Mouse (Mus musculus) heart, embryonic 13.5 days (tissue): ENCODE measurements around the gene Atp2b2. TPM values are rescaled to one million over a fixed set of nuclear protein-coding genes. Genes with fewer than 3 reads are reported as not detected.

Experiments
- ATAC-seq: fragments of 200-750 bp; cut with Nextera tagmentation; 2 replicates; pipeline ENCODE4 v1.8.0; 2017; ENCODE audit warnings: moderate TSS enrichment; ENCODE audit not compliant: insufficient number of reproducible peaks, low FRiP score, low TSS enrichment; ENCODE audit errors: extremely low read depth
- H3K27ac ChIP-seq: fragments of 300-500 bp; sonication (generic); replicated peaks from 2 replicates; pipeline ENCODE4 v1.5.1; 2015; ENCODE audit warnings: moderate library complexity, mild to moderate bottlenecking, inconsistent platforms
- H3K27me3 ChIP-seq: fragments of 300-500 bp; sonication (generic); replicated peaks from 2 replicates; pipeline ENCODE4 v1.6.1; 2015; ENCODE audit warnings: mild to moderate bottlenecking, inconsistent platforms
- H3K36me3 ChIP-seq: fragments of 300-500 bp; sonication (generic); 2 replicates; pipeline ENCODE4 v1.6.1; 2015; ENCODE audit warnings: mild to moderate bottlenecking, inconsistent platforms
- H3K4me1 ChIP-seq: fragments of 300-500 bp; sonication (generic); 2 replicates; pipeline ENCODE4 v1.6.1; 2015; ENCODE audit warnings: inconsistent platforms
- H3K4me2 ChIP-seq: fragments of 300-500 bp; sonication (generic); 2 replicates; pipeline ENCODE4 v1.6.1; 2015; ENCODE audit warnings: inconsistent platforms, mild to moderate bottlenecking, moderate library complexity
- H3K4me3 ChIP-seq: fragments of 300-500 bp; sonication (generic); 2 replicates; pipeline ENCODE4 v1.5.1; 2015; ENCODE audit warnings: moderate library complexity, mild to moderate bottlenecking, inconsistent platforms
- H3K9ac ChIP-seq: fragments of 300-500 bp; sonication (generic); 2 replicates; pipeline ENCODE4 v1.6.1; 2015; ENCODE audit warnings: inconsistent platforms, mild to moderate bottlenecking, moderate library complexity
- H3K9me3 ChIP-seq: fragments of 300-500 bp; sonication (generic); 2 replicates; pipeline ENCODE4 v1.6.1; 2016; ENCODE audit warnings: inconsistent platforms
- WGBS: fragments of 180-500 bp; shearing (Covaris S2); methylation state at CpG from one replicate; pipeline ENCODE4 v1.1.7; 2015; ENCODE audit warnings: mixed read lengths; 5-methylcytosine and 5-hydroxymethylcytosine counted together
- polyA plus RNA-seq: library from polyadenylated mRNA; unstranded; fragments of >200 nt; fragmentation: Nextera tagmentation; extraction: Ambion mirVana; gene quantifications from 2 replicates; pipeline ENCODE4 v1.2.1, GENCODE M21; 2015

Gene Atp2b2
- polyA plus RNA-seq, 1 experiment from 2014 or later, result 0.07 TPM

- 49% methylated on average over 3 of the region's 3 CpGs for WGBS
- Histone ChIP-seq H3K27ac (no peak overlapping the region), H3K9me3 (no peaks in the 10 kb centered on the region), H3K4me3 (no peak overlapping the region), H3K36me3 (no peaks in the 10 kb centered on the region), H3K4me1 (0 out of 2 replicates have a peak, but pooled peaks cover 2% of the 10 kb centered on the region), H3K9ac (no peak overlapping the region), H3K4me2 (no peak overlapping the region), H3K27me3 (peaks cover 74% of the 10 kb centered on the region)
- no peak for ATAC-seq
Observed at GRCm38 (mm10) chr6:113889180-113889579, 153.2 kb downstream of the Atp2b2 start.

GRCm38 (mm10) chr6:113886886-113887285 is 155.5 kb downstream of the Atp2b2 start:
- no peak for ATAC-seq

GRCm38 (mm10) chr6:113884806-113885205 is 157.6 kb downstream of the Atp2b2 start:
- 64% methylated on average over 4 of the region's 4 CpGs for WGBS
- no peaks in the 10 kb centered on the region for H3K9me3 ChIP-seq
- no peaks in the 10 kb centered on the region for H3K36me3 ChIP-seq
- no peak overlapping the region for H3K4me2 ChIP-seq
- no peaks in the 10 kb centered on the region for H3K4me1 ChIP-seq
- H3K9ac ChIP-seq, result no peak overlapping the region
- H3K4me3 ChIP-seq, result no peak overlapping the region
- H3K27me3 ChIP-seq, result peaks cover 48% of the 10 kb centered on the region
- no peak overlapping the region for H3K27ac ChIP-seq
- ATAC-seq, result no peak

More at GRCm38 (mm10) chr6:113886886-113887285, 155.5 kb downstream of the Atp2b2 start:
- Histone ChIP-seq H3K9me3 (no peaks in the 10 kb centered on the region), H3K4me2 (no peak overlapping the region), H3K4me3 (no peak overlapping the region), H3K27me3 (peaks cover 61% of the 10 kb centered on the region), H3K9ac (no peak overlapping the region), H3K36me3 (no peaks in the 10 kb centered on the region), H3K4me1 (0 out of 2 replicates have a peak, but pooled peaks cover 2% of the 10 kb centered on the region), H3K27ac (no peak overlapping the region)

GRCm38 (mm10) chr6:113883225-113883624 is 159.2 kb downstream of the Atp2b2 start:
- Histone ChIP-seq H3K9me3 (no peaks in the 10 kb centered on the region), H3K4me1 (no peaks in the 10 kb centered on the region), H3K27ac (no peak overlapping the region), H3K27me3 (peaks cover 38% of the 10 kb centered on the region), H3K4me2 (no peak overlapping the region), H3K4me3 (no peak overlapping the region), H3K9ac (no peak overlapping the region), H3K36me3 (no peaks in the 10 kb centered on the region)
- WGBS, result 20% methylated on average over 9 of the region's 9 CpGs
- no peak for ATAC-seq

GRCm38 (mm10) chr6:113882396-113882795 is 160.0 kb downstream of the Atp2b2 start:
- Histone ChIP-seq H3K27me3 (peaks cover 31% of the 10 kb centered on the region), H3K27ac (no peak overlapping the region), H3K9me3 (no peaks in the 10 kb centered on the region), H3K9ac (no peak overlapping the region), H3K4me1 (no peaks in the 10 kb centered on the region), H3K4me2 (no peak overlapping the region), H3K4me3 (no peak overlapping the region), H3K36me3 (no peaks in the 10 kb centered on the region)
- no peak for ATAC-seq
- 52% methylated on average over 7 of the region's 7 CpGs for WGBS

- no peak for ATAC-seq
- no peak overlapping the region for H3K4me3 ChIP-seq
- no peak overlapping the region for H3K27ac ChIP-seq
- no peaks in the 10 kb centered on the region for H3K4me1 ChIP-seq
- H3K36me3 ChIP-seq, result no peaks in the 10 kb centered on the region
- 42% methylated on average over 10 of the region's 10 CpGs for WGBS
- no peak overlapping the region for H3K4me2 ChIP-seq
- H3K27me3 ChIP-seq, result peaks cover 24% of the 10 kb centered on the region
- no peak overlapping the region for H3K9ac ChIP-seq
- H3K9me3 ChIP-seq, result no peaks in the 10 kb centered on the region
Observed at GRCm38 (mm10) chr6:113881561-113882243, 160.7 kb downstream of the Atp2b2 start.

- no peaks in the 10 kb centered on the region for H3K9me3 ChIP-seq
- peaks cover 29% of the 10 kb centered on the region for H3K27me3 ChIP-seq
- H3K4me1 ChIP-seq, result no peaks in the 10 kb centered on the region
- 34% methylated on average over 3 of the region's 3 CpGs for WGBS
- no peak overlapping the region for H3K4me3 ChIP-seq
- no peaks in the 10 kb centered on the region for H3K36me3 ChIP-seq
- ATAC-seq, result no peak
- H3K9ac ChIP-seq, result no peak overlapping the region
- no peak overlapping the region for H3K4me2 ChIP-seq
- H3K27ac ChIP-seq, result no peak overlapping the region
Observed at GRCm38 (mm10) chr6:113879366-113879765, 163.0 kb downstream of the Atp2b2 start.

GRCm38 (mm10) chr6:113878510-113879128 is 163.8 kb downstream of the Atp2b2 start:
- no peak overlapping the region for H3K4me2 ChIP-seq
- no peak overlapping the region for H3K4me3 ChIP-seq
- no peaks in the 10 kb centered on the region for H3K4me1 ChIP-seq
- no peaks in the 10 kb centered on the region for H3K36me3 ChIP-seq
- no peak for ATAC-seq
- no peaks in the 10 kb centered on the region for H3K9me3 ChIP-seq
- H3K9ac ChIP-seq, result no peak overlapping the region
- WGBS, result 77% methylated on average over 8 of the region's 8 CpGs
- H3K27ac ChIP-seq, result no peak overlapping the region
- H3K27me3 ChIP-seq, result peaks cover 29% of the 10 kb centered on the region

- Histone ChIP-seq H3K27ac (no peak overlapping the region), H3K27me3 (peaks cover 29% of the 10 kb centered on the region), H3K4me2 (no peak overlapping the region), H3K9ac (no peak overlapping the region), H3K4me3 (no peak overlapping the region), H3K36me3 (no peaks in the 10 kb centered on the region), H3K4me1 (no peaks in the 10 kb centered on the region), H3K9me3 (no peaks in the 10 kb centered on the region)
- ATAC-seq, result no peak
- whole genome bisulfite sequencing, result 63% methylated on average over 3 of the region's 3 CpGs
Observed at GRCm38 (mm10) chr6:113876585-113876984, 165.8 kb downstream of the Atp2b2 start.

- Histone ChIP-seq H3K9ac (no peak overlapping the region), H3K4me1 (no peaks in the 10 kb centered on the region), H3K4me3 (no peak overlapping the region), H3K4me2 (no peak overlapping the region), H3K36me3 (no peaks in the 10 kb centered on the region), H3K27me3 (peaks cover 34% of the 10 kb centered on the region), H3K9me3 (no peaks in the 10 kb centered on the region), H3K27ac (no peak overlapping the region)
- ATAC-seq, result no peak
- 70% methylated on average over 2 of the region's 2 CpGs for WGBS
Observed at GRCm38 (mm10) chr6:113875201-113875600, 167.2 kb downstream of the Atp2b2 start.

GRCm38 (mm10) chr6:113872654-113873053 is 169.8 kb downstream of the Atp2b2 start:
- Histone ChIP-seq H3K36me3 (no peaks in the 10 kb centered on the region), H3K4me2 (no peak overlapping the region), H3K9ac (no peak overlapping the region), H3K27me3 (peaks cover 28% of the 10 kb centered on the region), H3K9me3 (no peaks in the 10 kb centered on the region), H3K4me3 (no peak overlapping the region), H3K27ac (no peak overlapping the region), H3K4me1 (no peaks in the 10 kb centered on the region)
- ATAC-seq, result no peak
- WGBS, result 64% methylated on average over 7 of the region's 7 CpGs

- no peaks in the 10 kb centered on the region for H3K9me3 ChIP-seq
- H3K4me3 ChIP-seq, result no peak overlapping the region
- H3K27me3 ChIP-seq, result peaks cover 37% of the 10 kb centered on the region
- no peak overlapping the region for H3K4me2 ChIP-seq
- H3K36me3 ChIP-seq, result no peaks in the 10 kb centered on the region
- 55% methylated on average over 9 of the region's 9 CpGs for WGBS
- H3K27ac ChIP-seq, result no peak overlapping the region
- no peak for ATAC-seq
- H3K4me1 ChIP-seq, result no peaks in the 10 kb centered on the region
- H3K9ac ChIP-seq, result no peak overlapping the region
Observed at GRCm38 (mm10) chr6:113870775-113871174, 171.6 kb downstream of the Atp2b2 start.
